Mouse (Mus musculus): ENCODE results near the gene Tbc1d17. TPM values are rescaled to one million over a fixed set of nuclear protein-coding genes. Genes with fewer than 3 reads are reported as not detected.
"Not testable (repeated sequence)": the region's sequence is repeated elsewhere in the genome, so short reads cannot be mapped to it uniquely, and the experiment has no call there.

The Tbc1d17 gene
- polyA plus RNA-seq, 1 experiment from 2014 or later: 69.9 TPM

- Histone ChIP-seq H3K27me3 (ENCODE audit: control insufficient read depth, insufficient read depth, low read length) (no peaks in the 10 kb centered on the region), H3K4me1 (replicated peaks; ENCODE audit: control insufficient read depth, insufficient read depth, low read length) (no peaks in the 10 kb centered on the region), H3K4me3 (ENCODE audit: low read depth, low read length) (no peak overlapping the region), H3K9ac (ENCODE audit: low read length) (no peak overlapping the region), H3K27ac (ENCODE audit: low read depth, low read length) (no peak overlapping the region), H3K36me3 (ENCODE audit: control insufficient read depth, insufficient read depth, low read length) (peaks cover 26% of the 10 kb centered on the region; the same call in 1 of the 2 replicates), H3K4me2 (ENCODE audit: low read depth, low read length, severe bottlenecking) (no peak overlapping the region), H3K9me3 (ENCODE audit: control insufficient read depth, low read length) (no peaks in the 10 kb centered on the region)
- no peak for ATAC-seq (replicated peaks; ENCODE audit: low FRiP score)
- 91% methylated on average over 14 of the region's 14 CpGs for WGBS
- no peak for DNase-seq (ENCODE audit: low spot score)
Observed at GRCm38 (mm10) chr7:44877833-44878232, 29.0 kb upstream of the Tbc1d17 start.

DNA sequence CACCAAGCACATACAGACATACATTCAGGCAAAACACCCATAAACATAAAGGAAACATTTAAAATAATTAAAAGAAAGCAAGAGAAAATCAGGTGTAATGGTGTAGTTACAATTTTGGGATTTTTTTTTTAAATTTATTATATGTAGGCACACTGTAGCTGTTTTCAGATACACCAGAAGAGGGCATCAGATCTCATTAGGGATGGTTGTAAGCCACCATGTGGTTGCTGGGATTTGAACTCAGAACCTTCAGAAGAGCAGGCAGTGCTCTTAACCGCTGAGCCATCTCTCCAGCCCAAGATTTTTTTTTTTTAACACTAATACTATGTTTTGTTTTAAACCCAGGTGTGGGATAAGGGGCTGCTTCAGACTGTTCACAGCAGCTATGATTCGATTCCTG is 22.9 kb upstream of the Tbc1d17 start:
- not testable (repeated sequence) for H3K9me3 ChIP-seq (ENCODE audit: control insufficient read depth, low read length); H3K27me3 ChIP-seq (ENCODE audit: control insufficient read depth, insufficient read depth, low read length); H3K36me3 ChIP-seq (ENCODE audit: control insufficient read depth, insufficient read depth, low read length); H3K9ac ChIP-seq (ENCODE audit: low read length); H3K4me3 ChIP-seq (ENCODE audit: low read depth, low read length); H3K27ac ChIP-seq (ENCODE audit: low read depth, low read length); ATAC-seq (replicated peaks; ENCODE audit: low FRiP score); H3K4me2 ChIP-seq (ENCODE audit: low read depth, low read length, severe bottlenecking); DNase-seq (ENCODE audit: low spot score)
- H3K4me1 ChIP-seq (replicated peaks; ENCODE audit: control insufficient read depth, insufficient read depth, low read length): peaks cover 19% of the 10 kb centered on the region
- WGBS: 94% methylated on average over 2 of the region's 2 CpGs

- no peak overlapping the region for H3K27ac ChIP-seq (ENCODE audit: low read depth, low read length)
- H3K4me3 ChIP-seq (ENCODE audit: low read depth, low read length): no peak overlapping the region
- ATAC-seq (replicated peaks; ENCODE audit: low FRiP score) (no peak), DNase-seq (ENCODE audit: low spot score) (no peak)
- peaks cover 25% of the 10 kb centered on the region for H3K4me1 ChIP-seq (replicated peaks; ENCODE audit: control insufficient read depth, insufficient read depth, low read length)
- no peaks in the 10 kb centered on the region for H3K9me3 ChIP-seq (ENCODE audit: control insufficient read depth, low read length)
- H3K4me2 ChIP-seq (ENCODE audit: low read depth, low read length, severe bottlenecking): no peak overlapping the region
- H3K27me3 ChIP-seq (ENCODE audit: control insufficient read depth, insufficient read depth, low read length): no peaks in the 10 kb centered on the region
- H3K36me3 ChIP-seq (ENCODE audit: control insufficient read depth, insufficient read depth, low read length): no peaks in the 10 kb centered on the region
- 42% methylated on average over 1 of the region's 1 CpGs for WGBS
- no peak overlapping the region for H3K9ac ChIP-seq (ENCODE audit: low read length)
Observed at GRCm38 (mm10) chr7:44871181-44871580, 22.3 kb upstream of the Tbc1d17 start.

DNA sequence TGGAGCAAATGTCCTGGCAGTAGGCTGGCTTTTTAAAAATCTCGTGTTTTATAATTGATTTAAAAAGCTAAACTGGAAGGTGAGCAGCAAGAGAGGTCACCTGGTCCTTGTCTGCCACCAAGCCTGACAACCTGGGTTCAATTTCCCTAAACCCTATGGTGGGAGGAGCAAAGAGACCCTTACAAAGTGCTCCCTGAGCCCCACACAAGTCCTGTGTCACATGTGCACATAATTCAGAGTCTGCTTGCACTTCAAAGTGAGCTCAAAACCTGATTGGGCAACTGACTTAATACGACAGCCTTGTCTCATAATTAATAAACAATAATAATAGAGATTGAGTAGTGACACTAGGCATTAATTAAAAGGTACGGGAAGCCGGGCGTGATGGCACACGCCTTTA is 21.7 kb upstream of the Tbc1d17 start:
- ATAC-seq (replicated peaks; ENCODE audit: low FRiP score) (no peak), DNase-seq (ENCODE audit: low spot score) (no peak)
- H3K36me3 ChIP-seq (ENCODE audit: control insufficient read depth, insufficient read depth, low read length): no peaks in the 10 kb centered on the region; the same call in 1 of the 2 replicates
- H3K4me3 ChIP-seq (ENCODE audit: low read depth, low read length): peak overlapping the region; percentile 99
- H3K9ac ChIP-seq (ENCODE audit: low read length): no peak overlapping the region; the same call in 1 of the 2 replicates
- H3K9me3 ChIP-seq (ENCODE audit: control insufficient read depth, low read length): no peaks in the 10 kb centered on the region
- no peaks in the 10 kb centered on the region for H3K27me3 ChIP-seq (ENCODE audit: control insufficient read depth, insufficient read depth, low read length)
- H3K4me2 ChIP-seq (ENCODE audit: low read depth, low read length, severe bottlenecking): peak overlapping the region; percentile 94; the same call in 1 of the 2 replicates
- peaks cover 29% of the 10 kb centered on the region for H3K4me1 ChIP-seq (replicated peaks; ENCODE audit: control insufficient read depth, insufficient read depth, low read length)
- 85% methylated on average over 6 of the region's 6 CpGs for WGBS
- peak overlapping the region; percentile 100; the same call in 1 of the 2 replicates for H3K27ac ChIP-seq (ENCODE audit: low read depth, low read length)

GRCm38 (mm10) chr7:44869697-44870528 is 21.0 kb upstream of the Tbc1d17 start, which contains the start of gene Ptov1:
TSS of gene Ptov1 (minus strand) at chr7:44869788.
- peak within 1 kb of the TSS; percentile 98 for H3K9ac ChIP-seq (ENCODE audit: low read length)
- H3K27ac ChIP-seq (ENCODE audit: low read depth, low read length): peak within 1 kb of the TSS; percentile 100
- no peaks in the 10 kb centered on the region for H3K27me3 ChIP-seq (ENCODE audit: control insufficient read depth, insufficient read depth, low read length)
- H3K36me3 ChIP-seq (ENCODE audit: control insufficient read depth, insufficient read depth, low read length): peaks cover under 1% of the 10 kb centered on the region; the same call in 1 of the 2 replicates
- ATAC-seq (replicated peaks; ENCODE audit: low FRiP score) (peak; percentile 94), DNase-seq (ENCODE audit: low spot score) (peak; percentile 99)
- peak within 1 kb of the TSS; percentile 99 for H3K4me3 ChIP-seq (ENCODE audit: low read depth, low read length)
- H3K4me1 ChIP-seq (replicated peaks; ENCODE audit: control insufficient read depth, insufficient read depth, low read length): peaks cover 29% of the 10 kb centered on the region
- peak within 1 kb of the TSS; percentile 94 for H3K4me2 ChIP-seq (ENCODE audit: low read depth, low read length, severe bottlenecking)
- no peaks in the 10 kb centered on the region for H3K9me3 ChIP-seq (ENCODE audit: control insufficient read depth, low read length)
- WGBS: 11% methylated on average over 29 of the region's 29 CpGs

GRCm38 (mm10) chr7:44868919-44869696 is 20.2 kb upstream of the Tbc1d17 start:
- DNase-seq (ENCODE audit: low spot score): peak; percentile 90
- Histone ChIP-seq H3K4me3 (ENCODE audit: low read depth, low read length) (peak overlapping the region; percentile 99), H3K4me1 (replicated peaks; ENCODE audit: control insufficient read depth, insufficient read depth, low read length) (peaks cover 29% of the 10 kb centered on the region), H3K4me2 (ENCODE audit: low read depth, low read length, severe bottlenecking) (peak overlapping the region; percentile 94), H3K36me3 (ENCODE audit: control insufficient read depth, insufficient read depth, low read length) (peaks cover 8% of the 10 kb centered on the region), H3K27me3 (ENCODE audit: control insufficient read depth, insufficient read depth, low read length) (no peaks in the 10 kb centered on the region), H3K27ac (ENCODE audit: low read depth, low read length) (peak overlapping the region; percentile 100), H3K9me3 (ENCODE audit: control insufficient read depth, low read length) (no peaks in the 10 kb centered on the region), H3K9ac (ENCODE audit: low read length) (peak overlapping the region; percentile 98)
- peak; percentile 53 for ATAC-seq (replicated peaks; ENCODE audit: low FRiP score)
- under 1% methylated on average over 97 of the region's 108 CpGs for WGBS

DNA sequence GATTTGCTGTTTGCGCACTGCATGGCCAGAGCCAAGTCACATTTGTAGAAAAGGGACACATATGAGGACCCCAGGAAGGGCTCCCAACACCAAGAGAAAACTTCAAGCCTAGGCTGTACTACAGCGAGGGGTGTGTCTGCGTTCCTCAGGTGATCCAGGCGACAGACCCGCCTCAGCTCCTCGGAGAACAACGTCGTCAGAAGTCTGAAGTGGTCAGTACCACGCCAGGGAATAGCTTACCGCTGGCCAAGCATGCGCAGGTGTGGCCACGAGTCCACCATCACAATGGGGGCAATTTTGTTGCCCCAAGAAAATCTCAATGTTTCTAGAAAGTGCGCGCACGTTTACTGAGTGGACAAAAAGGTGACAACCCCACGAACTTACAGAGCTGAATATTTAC is 19.6 kb upstream of the Tbc1d17 start:
- peaks cover 14% of the 10 kb centered on the region for H3K36me3 ChIP-seq (ENCODE audit: control insufficient read depth, insufficient read depth, low read length)
- H3K27me3 ChIP-seq (ENCODE audit: control insufficient read depth, insufficient read depth, low read length): no peaks in the 10 kb centered on the region
- 8% methylated on average over 16 of the region's 16 CpGs for WGBS
- H3K27ac ChIP-seq (ENCODE audit: low read depth, low read length): no peak overlapping the region
- H3K4me2 ChIP-seq (ENCODE audit: low read depth, low read length, severe bottlenecking): peak overlapping the region; percentile 94
- peak overlapping the region; percentile 98 for H3K9ac ChIP-seq (ENCODE audit: low read length)
- DNase-seq (ENCODE audit: low spot score) (no peak), ATAC-seq (replicated peaks; ENCODE audit: low FRiP score) (no peak)
- H3K4me3 ChIP-seq (ENCODE audit: low read depth, low read length): peak overlapping the region; percentile 99
- no peaks in the 10 kb centered on the region for H3K9me3 ChIP-seq (ENCODE audit: control insufficient read depth, low read length)
- H3K4me1 ChIP-seq (replicated peaks; ENCODE audit: control insufficient read depth, insufficient read depth, low read length): peaks cover 29% of the 10 kb centered on the region

- no peaks in the 10 kb centered on the region for H3K9me3 ChIP-seq (ENCODE audit: control insufficient read depth, low read length)
- H3K4me1 ChIP-seq (replicated peaks; ENCODE audit: control insufficient read depth, insufficient read depth, low read length): peaks cover 29% of the 10 kb centered on the region
- no peak for ATAC-seq (replicated peaks; ENCODE audit: low FRiP score)
- H3K4me3 ChIP-seq (ENCODE audit: low read depth, low read length): peak overlapping the region; percentile 99
- peak overlapping the region; percentile 98 for H3K9ac ChIP-seq (ENCODE audit: low read length)
- no peak overlapping the region for H3K27ac ChIP-seq (ENCODE audit: low read depth, low read length)
- peak overlapping the region; percentile 94 for H3K4me2 ChIP-seq (ENCODE audit: low read depth, low read length, severe bottlenecking)
- H3K36me3 ChIP-seq (ENCODE audit: control insufficient read depth, insufficient read depth, low read length): peaks cover 20% of the 10 kb centered on the region
- no peak for DNase-seq (ENCODE audit: low spot score)
- H3K27me3 ChIP-seq (ENCODE audit: control insufficient read depth, insufficient read depth, low read length): no peaks in the 10 kb centered on the region
- WGBS: 60% methylated on average over 9 of the region's 9 CpGs
Observed at GRCm38 (mm10) chr7:44867802-44868201, 18.9 kb upstream of the Tbc1d17 start.

All from forebrain, embryonic 11.5 days (tissue).